Mouse (Mus musculus) gastrocnemius, adult 8-10 months (tissue): Measurements from ENCODE around the gene Gm10644. TPM values are rescaled to one million over a fixed set of nuclear protein-coding genes. Genes with fewer than 3 reads are reported as not detected.

Source experiments
- DNase-seq, 2 experiments: peaks; one replicate each; pipeline ENCODE4 v3.0.0; 2022; ENCODE audit warnings: low spot score in 2 of 2
- microRNA-seq: library from miRNA; unstranded; fragments of <30 nt; microRNA quantifications from one replicate; pipeline ENCODE4 v1.2.0, GENCODE M21; 2022
- total RNA-seq, 4 experiments: library from RNA; stranded (reverse); gene quantifications; 2 replicates each; pipeline ENCODE4 v1.2.4; 2022

Gm10644 gene
- total RNA-seq, 4 experiments from 2014 or later: 0.24 to 0.94 (median 0.58) TPM

- DNase-seq: no peak
Measured at GRCm38 (mm10) chr8:83898985-83899362, 56.0 kb downstream of the Gm10644 start.

- no peak for DNase-seq
Measured at GRCm38 (mm10) chr8:83898456-83898855, 56.5 kb downstream of the Gm10644 start.

GRCm38 (mm10) chr8:83897211-83897610, 57.8 kb downstream of the Gm10644 start:
- no peak for DNase-seq

- DNase-seq: no peak
Measured at GRCm38 (mm10) chr8:83896461-83896860, 58.5 kb downstream of the Gm10644 start.

GRCm38 (mm10) chr8:83895894-83896293, 59.1 kb downstream of the Gm10644 start:
- DNase-seq: no peak

- DNase-seq: peak; percentile 36 to 52
Measured at GRCm38 (mm10) chr8:83893915-83894314, 61.1 kb downstream of the Gm10644 start.

GRCm38 (mm10) chr8:83892061-83892460, 62.9 kb downstream of the Gm10644 start:
- no peak for DNase-seq

- no peak for DNase-seq
Measured at GRCm38 (mm10) chr8:83888409-83888808, 66.6 kb downstream of the Gm10644 start.

Small RNA genes within 50 kb of the gene (microRNA-seq; reads per million reads assigned to microRNA genes)
- gene Gm44330: not detected
- gene Gm44450: not detected

Other genes with a start within 250 kb of the Gm10644 start
- gene Ddx39, start 240.0 kb downstream of the Gm10644 start, total RNA-seq: 10 to 100 TPM; 10.6 to 12.0 (median 11.7) TPM
- 10 to 100 TPM; 14.6 to 17.2 (median 15.6) TPM for gene Adgre5, start 213.9 kb downstream of the Gm10644 start, total RNA-seq
- 10 to 100 TPM in 2 of 4 experiments, 1 to 10 TPM in 2; 9.8 to 17.5 (median 12.5) TPM for gene Adgrl1, start 55.1 kb downstream of the Gm10644 start, total RNA-seq
- under 1 TPM; 0.31 to 0.56 (median 0.41) TPM for gene Asf1b, start 302 bp upstream of the Gm10644 start, total RNA-seq
- gene Prkaca, start 17.8 kb upstream of the Gm10644 start, total RNA-seq: 100 to 1,000 TPM; 144 to 161 (median 159) TPM
- gene Samd1, start 42.5 kb upstream of the Gm10644 start, total RNA-seq: 10 to 100 TPM; 14.6 to 17.7 (median 16.2) TPM
- not detected for gene 1700067K01Rik, start 46.3 kb upstream of the Gm10644 start, total RNA-seq
- 1 to 10 TPM; 1.1 to 3.9 (median 2.5) TPM for gene 2210011C24Rik, start 57.0 kb upstream of the Gm10644 start, total RNA-seq
- under 1 TPM in 2 of 4 experiments, not detected in 2; 0.11 to 0.16 TPM for gene Palm3, start 66.3 kb upstream of the Gm10644 start, total RNA-seq
- gene Il27ra, start 87.4 kb upstream of the Gm10644 start, total RNA-seq: under 1 TPM; 0.27 to 0.56 (median 0.43) TPM
- gene Rln3, start 89.8 kb upstream of the Gm10644 start, total RNA-seq: not detected
- 1 to 10 TPM in 2 of 4 experiments, under 1 TPM in 2; 0.77 to 1.4 (median 1.1) TPM for gene Gm10643, start 109.9 kb upstream of the Gm10644 start, total RNA-seq
- 1 to 10 TPM; 3.1 to 4.9 (median 3.8) TPM for gene Rfx1, start 111.6 kb upstream of the Gm10644 start, total RNA-seq
- gene Dcaf15, start 149.6 kb upstream of the Gm10644 start, total RNA-seq: 1 to 10 TPM; 4.3 to 5.2 (median 4.7) TPM
- gene Podnl1, start 170.8 kb upstream of the Gm10644 start, total RNA-seq: not detected
- 10 to 100 TPM; 14.0 to 20.0 (median 15.4) TPM for gene Cc2d1a, start 192.7 kb upstream of the Gm10644 start, total RNA-seq
- under 1 TPM; 0.16 to 0.46 (median 0.30) TPM for gene 4930432K21Rik, start 192.8 kb upstream of the Gm10644 start, total RNA-seq
- not detected for gene Nanos3, start 230.0 kb upstream of the Gm10644 start, total RNA-seq